Mouse (Mus musculus) E14TG2a.4 (cell line): ENCODE data around the gene Phb2.

ENCODE experiments used
- CTCF ChIP-seq: conservative IDR thresholded peaks from 2 replicates; pipeline ENCODE4 v1.5.1; 2014; ENCODE audit warnings: low read length
- NANOG ChIP-seq: IDR thresholded peaks from 2 replicates; pipeline ENCODE4 v1.6.1; 2014; ENCODE audit warnings: borderline replicate concordance, low read length, mixed read lengths
- POU5F1 ChIP-seq: IDR thresholded peaks from 2 replicates; pipeline ENCODE4 v1.6.1; 2014; ENCODE audit warnings: low read length, borderline replicate concordance

- TF ChIP-seq CTCF: no peak
- TF ChIP-seq NANOG: no peak
- no peak for TF ChIP-seq POU5F1
Observed at GRCm38 (mm10) chr6:124690517-124690916, 21.6 kb upstream of the Phb2 start.
